Mouse (Mus musculus): ENCODE data around the gene Rcor2.

GRCm38 (mm10) chr19:7262592-7262991 is 4.5 kb upstream of the Rcor2 start:
- TF ChIP-seq CTCF (IDR thresholded peaks at IDR 0.05) (no peak), EP300 (IDR thresholded peaks at IDR 0.05) (no peak)

Data from lung, postnatal 0 days (tissue).